Mouse (Mus musculus): Measurements from ENCODE around the gene Lrrc9.

GRCm38 (mm10) chr12:72518114-72518728 lies 76.6 kb downstream of the Lrrc9 start:
- TF ChIP-seq POLR2A (IDR thresholded peaks at IDR 0.05; ENCODE audit: borderline replicate concordance, control insufficient read depth, low read depth, low read length) (no peak), CTCF (IDR thresholded peaks at IDR 0.05; ENCODE audit: control insufficient read depth, insufficient read depth, low read length) (no peak)
